Mouse (Mus musculus): ENCODE results near the gene Bglap. TPM values are rescaled to one million over a fixed set of nuclear protein-coding genes. Genes with fewer than 3 reads are reported as not detected.
A peak's percentile ranks its signal among the peaks of the same experiment; 100 is the strongest.
"Not testable (repeated sequence)": the region's sequence is repeated elsewhere in the genome, so short reads cannot be mapped to it uniquely, and the experiment has no call there.

The Bglap gene
- total RNA-seq, 2 experiments from 2014 or later = 2.5 to 2.8 TPM

- DNase-seq (ENCODE audit: low spot score in 2 of 2) = no peak
Measured at GRCm38 (mm10) chr3:88395288-88395687, 11.0 kb upstream of the Bglap start.

- no peak for DNase-seq (ENCODE audit: low spot score in 2 of 2)
Measured at GRCm38 (mm10) chr3:88393776-88394375, 9.6 kb upstream of the Bglap start.

GRCm38 (mm10) chr3:88382383-88382782, 1.9 kb downstream of the Bglap start:
- DNase-seq (ENCODE audit: low spot score in 2 of 2) = not testable (repeated sequence)

- DNase-seq (ENCODE audit: low spot score in 2 of 2) = not testable (repeated sequence)
Measured at GRCm38 (mm10) chr3:88381389-88382315, 2.6 kb downstream of the Bglap start.

- not testable (repeated sequence) for DNase-seq (ENCODE audit: low spot score in 2 of 2)
Measured at GRCm38 (mm10) chr3:88378599-88378998, 5.7 kb downstream of the Bglap start, which contains the start of gene Bglap2. TSS of gene Bglap2 (minus strand) at chr3:88378699.

- DNase-seq (ENCODE audit: low spot score in 2 of 2) = not testable (repeated sequence)
Measured at GRCm38 (mm10) chr3:88376644-88377043, 7.6 kb downstream of the Bglap start.

- DNase-seq (ENCODE audit: low spot score in 2 of 2) = not testable (repeated sequence)
Measured at GRCm38 (mm10) chr3:88375750-88376626, 8.3 kb downstream of the Bglap start.

- not testable (repeated sequence) for DNase-seq (ENCODE audit: low spot score in 2 of 2)
Measured at GRCm38 (mm10) chr3:88372643-88373042, 11.6 kb downstream of the Bglap start, which contains the start of gene Bglap3. TSS of gene Bglap3 (minus strand) at chr3:88372743.

- DNase-seq (ENCODE audit: low spot score in 2 of 2) = not testable (repeated sequence)
Measured at GRCm38 (mm10) chr3:88368511-88368910, 15.8 kb downstream of the Bglap start.

- DNase-seq (ENCODE audit: low spot score in 2 of 2) = not testable (repeated sequence)
Measured at GRCm38 (mm10) chr3:88367517-88367916, 16.7 kb downstream of the Bglap start.

- DNase-seq (ENCODE audit: low spot score in 2 of 2) = not testable (repeated sequence)
Measured at GRCm38 (mm10) chr3:88366830-88367428, 17.3 kb downstream of the Bglap start.

GRCm38 (mm10) chr3:88365705-88366361, 18.4 kb downstream of the Bglap start:
- DNase-seq (ENCODE audit: low spot score in 2 of 2) = no peak

GRCm38 (mm10) chr3:88364337-88364736, 19.9 kb downstream of the Bglap start, which contains the start of gene Paqr6:
TSS of gene Paqr6 (plus strand) at chr3:88364584.
- DNase-seq (ENCODE audit: low spot score in 2 of 2) = peak in 1 of 2 experiments; percentile 45

- no peak for DNase-seq (ENCODE audit: low spot score in 2 of 2)
Measured at GRCm38 (mm10) chr3:88363700-88364099, 20.6 kb downstream of the Bglap start.

GRCm38 (mm10) chr3:88361612-88362313, 22.5 kb downstream of the Bglap start:
- DNase-seq (ENCODE audit: low spot score in 2 of 2) = no peak

GRCm38 (mm10) chr3:88361096-88361495, 23.2 kb downstream of the Bglap start:
- no peak for DNase-seq (ENCODE audit: low spot score in 2 of 2)

- no peak for DNase-seq (ENCODE audit: low spot score in 2 of 2)
Measured at GRCm38 (mm10) chr3:88359989-88360388, 24.3 kb downstream of the Bglap start.

GRCm38 (mm10) chr3:88359584-88359983, 24.7 kb downstream of the Bglap start:
- no peak for DNase-seq (ENCODE audit: low spot score in 2 of 2)

All from adrenal gland, postnatal 4 days (tissue).